Mouse (Mus musculus) ovary, adult 2 months (tissue): ENCODE data around the gene D17H6S53E. TPM values are rescaled to one million over a fixed set of nuclear protein-coding genes. Genes with fewer than 3 reads are reported as not detected.

Experiments used
- polyA plus RNA-seq: library from polyadenylated mRNA; depleted of rRNA; stranded (reverse); fragments of >200 nt; gene quantifications from 2 replicates; pipeline ENCODE4 v1.2.3, GENCODE M21; 2012; rRNA removed

D17H6S53E gene
- polyA plus RNA-seq: 7.9 and 13.4 TPM in 2 replicates

GRCm38 (mm10) chr17:35126206-35126611 lies at the start of gene D17H6S53E:
Gene D17H6S53E (plus strand): TSS chr17:35126373.

GRCm38 (mm10) chr17:35076507-35077176 lies 49.5 kb upstream of the D17H6S53E start, which contains the start of gene Ly6g6e:
Gene Ly6g6e (plus strand): TSS chr17:35076902.

GRCm38 (mm10) chr17:35077786-35078233 lies 48.4 kb upstream of the D17H6S53E start, which contains the start of gene Ly6g6d:
Gene Ly6g6d (minus strand): TSS chr17:35078065.

GRCm38 (mm10) chr17:35085208-35085865 lies 40.8 kb upstream of the D17H6S53E start, which contains the start of gene Ly6g6f:
Gene Ly6g6f (minus strand): TSS chr17:35085610.

GRCm38 (mm10) chr17:35088825-35089644 lies 37.1 kb upstream of the D17H6S53E start, which contains the start of gene Abhd16a:
Gene Abhd16a (plus strand): TSS chr17:35089263.

GRCm38 (mm10) chr17:35108097-35108496 lies 18.1 kb upstream of the D17H6S53E start, which contains the start of gene Ly6g5c:
Gene Ly6g5c (plus strand): TSS chr17:35108279.

GRCm38 (mm10) chr17:35115046-35116019 lies 10.8 kb upstream of the D17H6S53E start, which contains the start of gene Ly6g5b:
Gene Ly6g5b (minus strand): TSS chr17:35115428.

GRCm38 (mm10) chr17:35121143-35121799 lies 4.9 kb upstream of the D17H6S53E start, which contains the start of gene Gpank1:
Gene Gpank1 (plus strand): TSS chr17:35121455.

GRCm38 (mm10) chr17:35121871-35122303 lies 4.3 kb upstream of the D17H6S53E start, which contains the start of gene Csnk2b:
Gene Csnk2b (minus strand): TSS chr17:35122053.

GRCm38 (mm10) chr17:35131500-35132173 lies 5.5 kb downstream of the D17H6S53E start, which contains the start of gene Apom:
Gene Apom (minus strand): TSS chr17:35132050.

GRCm38 (mm10) chr17:35134801-35135590 lies 8.8 kb downstream of the D17H6S53E start, which contains the start of gene Bag6:
Gene Bag6 (plus strand): TSS chr17:35135178.

GRCm38 (mm10) chr17:35164568-35165450 lies 38.6 kb downstream of the D17H6S53E start, which contains the start of gene Prrc2a:
Gene Prrc2a (minus strand): TSS chr17:35164897.

GRCm38 (mm10) chr17:35175968-35176367 lies 49.8 kb downstream of the D17H6S53E start, which contains the start of gene Aif1:
Gene Aif1 (minus strand): TSS chr17:35176068.

Other genes with a start within 250 kb of the D17H6S53E start
- gene Zbtb12, start 246.9 kb upstream of the D17H6S53E start, polyA plus RNA-seq: 31.4 and 37.2 TPM in 2 replicates
- gene Gm20547, start 244.3 kb upstream of the D17H6S53E start, polyA plus RNA-seq: 0.06 TPM in 1 of 2 replicates, not detected in the other
- gene C2, start 228.1 kb upstream of the D17H6S53E start, polyA plus RNA-seq: 44.6 and 48.4 TPM in 2 replicates
- 397 and 463 TPM in 2 replicates for gene Ehmt2, start 227.9 kb upstream of the D17H6S53E start, polyA plus RNA-seq
- gene Slc44a4, start 211.9 kb upstream of the D17H6S53E start, polyA plus RNA-seq: 10.4 and 10.5 TPM in 2 replicates
- gene Neu1, start 195.1 kb upstream of the D17H6S53E start, polyA plus RNA-seq: 41.7 and 43.1 TPM in 2 replicates
- 132 and 153 TPM in 2 replicates for gene Hspa1b, start 167.1 kb upstream of the D17H6S53E start, polyA plus RNA-seq
- gene Gm20481, start 156.5 kb upstream of the D17H6S53E start, polyA plus RNA-seq: 1.1 TPM in 1 of 2 replicates, not detected in the other
- 71.2 and 74.4 TPM in 2 replicates for gene Hspa1a, start 154.2 kb upstream of the D17H6S53E start, polyA plus RNA-seq
- 0.28 and 0.47 TPM in 2 replicates for gene Hspa1l, start 153.7 kb upstream of the D17H6S53E start, polyA plus RNA-seq
- gene Lsm2, start 144.5 kb upstream of the D17H6S53E start, polyA plus RNA-seq: 107 and 128 TPM in 2 replicates
- gene Vars, start 125.4 kb upstream of the D17H6S53E start, polyA plus RNA-seq: 349 and 387 TPM in 2 replicates
- gene Vwa7, start 109.8 kb upstream of the D17H6S53E start, polyA plus RNA-seq: 1.6 and 1.7 TPM in 2 replicates
- gene Sapcd1, start 98.4 kb upstream of the D17H6S53E start, polyA plus RNA-seq: 2.2 and 3.1 TPM in 2 replicates
- gene Msh5, start 79.6 kb upstream of the D17H6S53E start, polyA plus RNA-seq: 2.8 and 3.2 TPM in 2 replicates
- gene Clic1, start 76.4 kb upstream of the D17H6S53E start, polyA plus RNA-seq: 134 and 150 TPM in 2 replicates
- 113 and 116 TPM in 2 replicates for gene Ddah2, start 67.3 kb upstream of the D17H6S53E start, polyA plus RNA-seq
- gene Ly6g6c, start 61.0 kb upstream of the D17H6S53E start, polyA plus RNA-seq: not detected in 2 replicates
- gene Mpig6b, start 60.2 kb upstream of the D17H6S53E start, polyA plus RNA-seq: 0.25 and 0.36 TPM in 2 replicates
- 13.7 and 17.0 TPM in 2 replicates for gene Ly6g6e, start 49.5 kb upstream of the D17H6S53E start, polyA plus RNA-seq
- gene Ly6g6d, start 48.3 kb upstream of the D17H6S53E start, polyA plus RNA-seq: 7.4 and 8.5 TPM in 2 replicates
- gene Ly6g6f, start 40.8 kb upstream of the D17H6S53E start, polyA plus RNA-seq: not detected in 2 replicates
- 223 and 260 TPM in 2 replicates for gene Abhd16a, start 37.1 kb upstream of the D17H6S53E start, polyA plus RNA-seq
- not detected in 2 replicates for gene Ly6g5c, start 18.1 kb upstream of the D17H6S53E start, polyA plus RNA-seq
- gene Ly6g5b, start 10.9 kb upstream of the D17H6S53E start, polyA plus RNA-seq: 1.5 and 2.3 TPM in 2 replicates
- gene Gpank1, start 4.9 kb upstream of the D17H6S53E start, polyA plus RNA-seq: 17.4 and 20.2 TPM in 2 replicates
- 246 and 449 TPM in 2 replicates for gene Csnk2b, start 4.3 kb upstream of the D17H6S53E start, polyA plus RNA-seq
- gene Apom, start 5.7 kb downstream of the D17H6S53E start, polyA plus RNA-seq: 0.16 and 0.37 TPM in 2 replicates
- gene Bag6, start 8.8 kb downstream of the D17H6S53E start, polyA plus RNA-seq: 379 and 401 TPM in 2 replicates
- 592 and 637 TPM in 2 replicates for gene Prrc2a, start 38.5 kb downstream of the D17H6S53E start, polyA plus RNA-seq
- gene Aif1, start 49.7 kb downstream of the D17H6S53E start, polyA plus RNA-seq: 1.4 and 1.9 TPM in 2 replicates
- 15.6 and 19.9 TPM in 2 replicates for gene Lst1, start 62.1 kb downstream of the D17H6S53E start, polyA plus RNA-seq
- gene Ltb, start 68.1 kb downstream of the D17H6S53E start, polyA plus RNA-seq: 4.6 and 6.7 TPM in 2 replicates
- gene Tnf, start 75.6 kb downstream of the D17H6S53E start, polyA plus RNA-seq: 0.62 and 0.77 TPM in 2 replicates
- gene Lta, start 79.0 kb downstream of the D17H6S53E start, polyA plus RNA-seq: 0.16 and 0.36 TPM in 2 replicates
- not detected in 2 replicates for gene Gm16181, start 94.5 kb downstream of the D17H6S53E start, polyA plus RNA-seq
- gene Atp6v1g2, start 107.3 kb downstream of the D17H6S53E start, polyA plus RNA-seq: 6.9 and 13.4 TPM in 2 replicates
- 42.9 and 64.2 TPM in 2 replicates for gene Nfkbil1, start 109.4 kb downstream of the D17H6S53E start, polyA plus RNA-seq
- 360 and 468 TPM in 2 replicates for gene Ddx39b, start 115.4 kb downstream of the D17H6S53E start, polyA plus RNA-seq
- 422 and 558 TPM in 2 replicates for gene H2-D1, start 136.4 kb downstream of the D17H6S53E start, polyA plus RNA-seq
- gene H2-Q1, start 194.0 kb downstream of the D17H6S53E start, polyA plus RNA-seq: not detected in 2 replicates
- gene H2-Q2, start 215.9 kb downstream of the D17H6S53E start, polyA plus RNA-seq: 1.3 and 2.0 TPM in 2 replicates